Mouse (Mus musculus) lung, postnatal 0 days (tissue): ENCODE data around the gene 2010111I01Rik.

ENCODE experiments used
- CTCF ChIP-seq: IDR thresholded peaks from 2 replicates; pipeline ENCODE4 v1.5.1; 2016; ENCODE audit warnings: antibody characterized with exemption, mild to moderate bottlenecking
- EP300 ChIP-seq: IDR thresholded peaks from 2 replicates; pipeline ENCODE4 v1.6.1; 2016; ENCODE audit warnings: antibody characterized with exemption, mild to moderate bottlenecking, control low read depth

GRCm38 (mm10) chr13:63250441-63250980 is 285.8 kb downstream of the 2010111I01Rik start:
- TF ChIP-seq EP300 (no peak), CTCF (no peak)
